Mouse (Mus musculus) stomach, postnatal 0 days (tissue): ENCODE results near the gene Gm45140.

Source experiments
- CTCF ChIP-seq: IDR thresholded peaks from 2 replicates; pipeline ENCODE4 v1.5.1; 2016; ENCODE audit warnings: antibody characterized with exemption, low read depth, mild to moderate bottlenecking, moderate library complexity
- EP300 ChIP-seq: optimal IDR thresholded peaks from 2 replicates; pipeline ENCODE3; 2016; ENCODE audit warnings: antibody characterized with exemption

DNA sequence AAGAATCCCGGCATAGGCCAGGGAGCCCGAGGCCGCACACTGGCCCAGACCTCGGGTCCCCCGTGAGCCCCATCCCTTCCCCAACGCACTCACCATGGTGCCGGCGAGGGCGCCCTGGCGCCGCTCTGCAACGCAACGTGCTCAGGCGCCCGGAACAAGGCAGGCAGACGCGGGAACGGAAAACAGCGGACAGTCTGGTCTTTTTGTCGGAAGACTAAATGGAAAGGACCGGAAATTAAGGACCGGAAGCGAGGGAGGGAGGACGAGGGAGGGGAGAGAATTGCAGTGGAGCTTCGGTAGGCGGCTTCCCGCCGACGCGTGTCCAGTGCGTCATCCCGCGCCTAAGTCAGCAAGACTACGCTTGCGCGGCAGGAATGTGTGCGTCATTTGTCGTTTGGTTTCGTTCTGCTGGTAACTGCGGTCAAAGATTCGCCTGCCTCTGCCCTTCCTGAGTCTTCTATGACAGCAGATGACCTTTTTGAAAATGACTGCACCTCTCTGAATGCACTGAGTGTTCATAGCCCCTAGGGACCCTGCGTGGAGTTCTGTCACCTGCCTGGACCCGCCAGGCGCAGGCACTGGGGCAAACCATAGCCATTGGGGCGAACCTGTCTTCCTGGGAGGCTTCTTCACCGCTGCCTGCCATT is 3.1 kb upstream of the Gm45140 start, which contains the start of gene Isy1:
- TF ChIP-seq CTCF (peak; percentile 44; the same call in 1 of the 2 replicates), EP300 (no peak)
